Mouse (Mus musculus) hindbrain, embryonic 13.5 days (tissue): ENCODE results near the gene Tent5a. TPM values are rescaled to one million over a fixed set of nuclear protein-coding genes. Genes with fewer than 3 reads are reported as not detected.

ENCODE experiments used
- polyA plus RNA-seq: library from polyadenylated mRNA; unstranded; fragments of >200 nt; fragmentation: Nextera tagmentation; extraction: Ambion mirVana; gene quantifications from 2 replicates; pipeline ENCODE4 v1.2.1, GENCODE M21; 2015

Gene Tent5a
- polyA plus RNA-seq, 1 experiment from 2014 or later = 7.6 TPM

Other genes starting within 250 kb of the Tent5a start
- not detected in 2 replicates for gene Gm11114, start 14.6 kb downstream of the Tent5a start, polyA plus RNA-seq